Mouse (Mus musculus): ENCODE results near the gene Plxnc1.

Plxnc1 gene

DNA sequence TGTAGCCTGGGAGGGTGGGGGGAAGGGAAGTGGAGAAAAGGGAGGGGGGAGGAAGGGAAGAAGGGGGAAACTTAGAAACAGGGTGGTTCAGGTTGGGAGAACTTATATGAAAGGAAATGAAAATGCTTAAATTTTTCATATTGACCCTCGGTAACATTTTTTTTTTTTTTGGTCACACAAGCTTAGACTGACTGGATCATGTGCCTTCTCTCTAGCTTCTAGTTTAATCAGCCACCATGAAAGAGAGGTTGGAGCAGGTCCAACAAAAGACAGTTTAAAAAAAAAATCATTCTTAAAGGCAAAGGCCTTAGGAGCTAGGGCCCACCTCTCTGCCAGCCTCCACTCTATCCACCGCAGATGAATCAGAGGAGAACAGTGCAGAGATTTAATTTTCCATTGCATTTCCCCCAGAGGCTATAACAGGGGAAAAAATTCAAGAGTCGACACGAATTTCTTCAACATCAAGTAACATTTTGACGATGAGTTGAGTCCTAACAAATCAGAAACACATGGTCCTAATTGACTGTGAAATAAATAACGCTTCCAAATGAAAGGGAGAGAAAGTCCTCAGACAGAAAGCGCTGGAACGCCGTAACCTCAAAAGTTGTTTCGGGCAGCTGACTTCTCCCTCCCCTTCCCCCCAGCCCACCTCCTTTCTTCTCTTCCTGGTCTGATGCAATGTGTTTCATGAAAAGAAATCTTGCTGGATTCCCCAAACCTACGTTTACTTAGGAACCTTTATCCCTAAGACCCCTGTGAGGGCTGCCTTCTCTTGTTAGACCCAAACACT lies 120.5 kb downstream of the Plxnc1 start:
- peak in 1 of 2 experiments; percentile 5 for DNase-seq (ENCODE audit: low spot score in 2 of 2)

DNA sequence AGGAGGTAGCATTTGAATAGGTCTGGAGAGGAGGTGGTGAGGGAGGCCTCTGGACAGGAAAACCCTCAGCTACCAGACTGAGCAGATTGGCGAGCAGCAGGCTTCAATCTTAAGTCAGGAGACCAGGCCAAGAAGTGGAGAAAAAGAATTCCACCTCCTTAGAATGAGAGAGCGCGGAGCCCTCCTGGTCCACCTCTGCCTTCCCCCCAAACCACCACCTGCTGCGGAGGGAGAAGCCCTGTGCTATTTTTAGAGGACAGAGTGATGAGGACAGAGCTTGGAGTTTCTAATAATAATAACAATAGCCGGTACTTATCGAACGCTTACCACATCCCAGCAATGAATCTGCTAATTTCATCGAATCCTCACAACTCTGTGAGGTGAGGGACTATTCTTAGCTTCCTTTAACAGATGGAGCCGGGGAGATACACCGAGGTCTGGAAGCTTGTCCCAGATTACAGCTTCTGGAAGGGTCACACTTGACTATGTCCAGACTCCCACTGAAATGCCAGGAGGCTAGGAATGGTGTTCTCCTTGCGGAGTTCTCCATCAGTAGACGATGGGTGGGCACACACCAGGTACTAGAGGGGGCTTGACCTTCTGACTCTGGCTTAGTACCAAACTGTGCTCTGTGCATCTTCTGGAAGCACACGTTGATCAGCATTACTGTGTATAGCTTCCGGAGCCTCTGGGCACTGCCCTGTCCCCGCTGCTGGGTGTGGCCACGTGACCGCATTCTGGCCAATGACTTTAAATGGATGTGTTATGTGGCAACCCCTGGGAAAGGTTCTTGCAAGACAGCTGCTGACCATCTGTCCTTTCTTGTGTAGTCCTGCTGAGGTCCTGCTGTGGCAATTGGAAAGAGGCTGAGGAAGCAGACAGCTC lies 125.6 kb downstream of the Plxnc1 start:
- no peak for DNase-seq (ENCODE audit: low spot score in 2 of 2)

DNA sequence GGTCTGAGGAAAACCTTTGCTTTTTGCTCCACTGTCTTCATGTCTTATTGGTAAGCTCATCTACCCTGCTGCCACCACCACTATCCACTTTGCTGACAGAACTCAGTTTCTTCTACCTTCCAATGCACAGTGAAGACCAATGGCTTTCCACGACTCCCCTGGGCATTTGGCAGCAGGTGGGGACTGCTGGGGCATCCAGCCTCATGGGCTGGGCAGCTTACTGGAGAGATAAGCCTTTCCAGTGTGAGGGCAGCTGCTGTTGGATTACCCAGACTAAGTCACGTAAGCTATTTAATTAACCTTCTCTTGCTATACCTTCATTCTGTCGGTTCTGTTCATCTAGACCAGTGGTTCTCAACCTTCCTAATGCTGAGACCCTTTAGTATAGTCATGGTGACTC lies 126.5 kb downstream of the Plxnc1 start:
- no peak for DNase-seq (ENCODE audit: low spot score in 2 of 2)

DNA sequence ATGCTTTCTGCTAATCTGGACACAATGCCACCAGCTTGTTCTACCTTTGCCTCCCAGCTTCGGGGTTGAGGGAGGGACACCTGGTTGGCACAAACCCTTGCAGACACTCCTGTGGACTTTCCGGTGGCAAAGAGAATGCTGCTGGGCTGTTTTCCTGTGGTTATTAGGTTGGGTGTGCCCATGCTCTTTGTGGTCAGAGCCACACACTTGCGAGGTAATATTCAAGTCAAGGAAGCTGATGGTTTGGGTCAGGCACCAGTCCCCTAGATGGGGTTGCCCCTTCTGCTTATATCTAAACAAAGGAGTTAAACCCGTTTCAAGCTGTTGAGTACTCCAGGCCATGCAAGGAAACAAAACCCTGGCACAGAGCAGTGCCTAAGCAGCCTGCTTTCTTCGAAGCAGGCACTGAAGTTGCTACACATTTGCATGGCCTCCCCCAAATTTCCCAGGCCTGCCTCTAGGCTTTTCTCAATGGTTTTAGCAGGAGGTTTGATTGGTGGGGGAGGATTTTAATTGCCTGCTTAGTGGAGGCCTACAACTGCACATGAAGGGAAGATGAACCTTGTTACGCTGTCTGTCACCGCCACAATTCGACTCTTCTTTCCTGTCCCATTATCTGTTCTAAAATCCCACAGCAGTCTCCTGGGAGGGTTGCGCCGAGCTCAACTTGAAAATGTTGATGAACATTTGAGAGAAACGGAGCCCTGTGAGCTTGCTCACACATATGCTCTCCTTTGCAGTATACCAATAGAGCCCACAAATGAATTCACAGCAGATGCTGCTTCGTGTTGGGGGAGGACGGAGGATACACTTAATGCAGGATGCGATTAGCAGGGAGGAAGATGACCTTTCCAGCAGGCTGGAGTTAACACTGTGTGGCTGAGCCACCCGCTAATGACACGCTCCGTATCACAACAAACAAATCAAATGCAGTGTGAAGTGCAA lies 132.5 kb downstream of the Plxnc1 start:
- DNase-seq (ENCODE audit: low spot score in 2 of 2) = no peak

DNA sequence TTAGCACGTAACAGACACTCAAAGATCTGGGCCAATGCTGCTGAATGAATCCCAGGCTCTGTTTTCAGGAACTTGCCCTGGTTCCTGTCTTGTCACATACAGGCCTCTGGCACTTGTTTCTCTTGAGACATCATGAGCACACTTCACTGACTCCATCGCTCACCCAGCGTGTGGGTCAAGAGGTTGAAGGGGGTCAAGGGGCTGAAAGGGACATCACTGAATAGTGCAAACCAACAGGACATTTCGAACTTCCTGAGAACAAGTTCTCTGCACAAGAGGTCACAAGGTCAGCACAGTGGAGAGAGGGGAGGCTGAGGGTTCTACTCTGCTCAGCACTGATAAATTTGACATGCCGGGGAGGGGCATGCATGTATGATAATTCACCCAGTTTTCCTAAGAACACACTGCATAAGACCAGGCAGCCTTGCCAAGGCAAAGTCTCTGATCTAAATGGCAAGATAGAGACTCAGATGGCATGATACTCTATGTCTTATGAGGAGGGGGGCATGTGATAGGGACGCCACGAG lies 134.6 kb downstream of the Plxnc1 start:
- DNase-seq (ENCODE audit: low spot score in 2 of 2) = no peak

DNA sequence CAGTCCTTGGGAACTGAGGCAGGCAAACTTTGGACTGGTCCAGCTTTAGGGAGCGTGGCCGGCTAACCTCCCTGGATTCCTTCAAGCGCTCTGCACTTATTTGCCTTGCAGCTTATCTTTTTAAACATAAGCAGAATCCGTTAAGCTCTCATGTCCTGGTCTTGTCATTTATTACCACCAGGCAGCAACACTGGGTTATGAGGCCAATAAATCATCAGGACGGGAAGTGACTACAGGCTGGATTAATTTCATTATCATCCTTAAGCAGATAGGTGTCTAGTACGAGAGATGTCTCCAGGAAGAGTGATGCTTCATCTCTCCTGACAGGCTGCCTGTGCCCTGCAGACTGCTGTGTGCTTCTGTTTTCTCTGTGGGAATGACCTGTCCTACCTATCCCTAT lies 136.4 kb downstream of the Plxnc1 start:
- no peak for DNase-seq (ENCODE audit: low spot score in 2 of 2)

DNA sequence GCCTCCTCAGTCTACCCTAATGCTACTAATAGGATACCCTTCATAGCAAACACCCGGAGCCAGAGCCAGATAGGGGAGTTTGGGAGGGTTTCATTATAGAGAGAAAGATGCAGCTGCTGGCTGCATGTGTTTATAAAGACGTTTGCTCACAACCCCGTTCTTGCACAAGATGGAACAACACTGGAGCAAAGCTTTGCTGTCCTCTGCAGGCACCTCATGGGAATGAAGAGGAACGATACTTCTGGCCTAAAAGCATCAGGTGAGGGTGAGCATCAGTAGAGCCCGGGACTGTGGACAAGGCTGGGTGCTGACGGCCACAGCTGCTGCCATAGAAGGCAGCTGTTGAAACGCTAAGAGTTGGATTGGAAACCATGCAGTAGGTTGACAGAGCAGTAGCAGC lies 137.3 kb downstream of the Plxnc1 start:
- DNase-seq (ENCODE audit: low spot score in 2 of 2) = no peak

DNA sequence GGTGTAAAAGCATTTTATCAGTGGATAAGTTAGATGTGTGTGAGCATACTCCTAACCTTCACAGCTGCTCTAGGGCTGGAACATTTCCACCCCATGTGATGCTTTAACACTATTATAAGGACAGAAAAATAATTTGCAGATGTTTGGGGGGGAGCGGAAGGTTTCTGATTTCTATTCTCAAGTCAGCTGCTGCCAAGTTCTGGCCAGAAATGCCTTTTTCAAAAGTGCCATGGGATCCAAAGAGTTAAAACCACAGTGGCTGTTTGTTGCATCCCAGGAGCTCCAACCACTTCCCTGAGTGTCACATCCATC lies 139.8 kb downstream of the Plxnc1 start:
- DNase-seq (ENCODE audit: low spot score in 2 of 2) = peak; percentile 32 to 49

DNA sequence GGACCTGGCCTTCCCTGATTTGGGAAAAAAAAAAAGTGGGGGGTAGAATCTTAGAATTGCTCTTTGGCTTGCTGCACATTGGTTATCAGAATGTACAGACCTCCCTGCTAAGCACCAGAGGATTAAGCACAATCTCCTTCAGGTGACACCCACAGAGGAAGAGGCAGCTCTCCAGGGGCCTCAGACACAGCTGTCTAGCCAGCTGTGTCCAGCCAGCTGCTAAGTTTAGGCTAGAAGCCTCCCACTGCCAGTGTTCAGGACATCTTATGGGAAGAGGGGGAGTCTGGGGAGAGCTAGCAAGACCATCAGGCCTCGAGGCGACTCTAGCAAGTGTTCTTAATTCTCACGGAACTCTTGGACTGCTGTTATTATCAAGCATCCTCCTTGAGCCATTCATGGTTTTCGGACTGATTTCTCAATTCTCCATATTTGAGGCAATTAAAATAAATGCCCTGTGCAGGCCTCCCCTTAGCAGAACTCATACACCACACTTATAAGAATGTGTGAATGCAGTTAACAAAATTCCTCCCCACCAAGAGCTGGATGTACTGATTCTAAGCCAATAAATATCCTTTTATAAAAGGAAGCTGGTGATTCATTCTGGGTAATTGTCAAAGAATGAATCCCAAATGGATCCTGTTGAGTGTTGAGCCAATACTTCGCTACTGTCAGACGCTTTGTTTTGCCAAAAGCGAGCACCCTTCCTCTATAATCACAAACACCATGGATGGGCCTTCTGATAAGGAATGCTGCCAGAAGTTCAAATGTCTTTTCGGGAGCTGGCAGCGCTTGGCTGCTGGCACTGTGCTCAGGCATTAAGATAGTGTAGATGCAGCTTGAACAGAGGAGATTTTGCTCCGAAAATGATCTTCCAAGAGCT lies 140.4 kb downstream of the Plxnc1 start:
- DNase-seq (ENCODE audit: low spot score in 2 of 2) = peak; percentile 37 to 45

DNA sequence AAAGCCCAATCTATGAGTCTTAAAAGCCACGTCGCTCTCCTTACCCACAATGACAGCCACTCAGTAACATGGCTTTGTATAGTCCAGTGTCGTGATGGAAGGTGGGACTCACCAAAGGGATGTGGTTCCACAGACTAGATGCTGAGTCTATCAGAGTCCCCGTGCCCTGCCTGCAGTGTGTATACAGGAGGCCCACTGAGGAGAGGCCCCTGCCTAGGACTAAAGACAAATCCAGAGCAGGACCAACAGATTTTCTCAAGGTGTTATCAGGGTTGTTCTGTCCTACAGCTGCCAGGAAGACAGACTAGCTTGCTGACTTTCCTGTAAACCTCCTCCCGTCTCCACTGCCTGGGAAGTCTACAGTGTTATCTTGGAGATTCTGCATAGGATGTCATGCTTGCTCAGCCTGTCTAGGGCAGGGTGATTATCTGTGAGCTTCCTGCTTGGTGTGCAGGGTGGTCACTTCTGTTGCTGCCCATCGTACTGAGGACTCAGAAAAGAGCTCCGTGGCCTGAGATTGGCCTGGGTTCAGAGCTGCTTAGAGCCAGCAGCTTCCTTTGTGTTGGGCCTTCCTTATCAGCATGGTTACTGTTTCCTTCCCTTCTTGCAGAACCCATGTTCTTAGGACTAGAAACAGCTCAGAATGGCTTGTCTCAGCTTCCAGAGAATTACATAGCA lies 143.8 kb downstream of the Plxnc1 start:
- DNase-seq (ENCODE audit: low spot score in 2 of 2) = no peak

DNA sequence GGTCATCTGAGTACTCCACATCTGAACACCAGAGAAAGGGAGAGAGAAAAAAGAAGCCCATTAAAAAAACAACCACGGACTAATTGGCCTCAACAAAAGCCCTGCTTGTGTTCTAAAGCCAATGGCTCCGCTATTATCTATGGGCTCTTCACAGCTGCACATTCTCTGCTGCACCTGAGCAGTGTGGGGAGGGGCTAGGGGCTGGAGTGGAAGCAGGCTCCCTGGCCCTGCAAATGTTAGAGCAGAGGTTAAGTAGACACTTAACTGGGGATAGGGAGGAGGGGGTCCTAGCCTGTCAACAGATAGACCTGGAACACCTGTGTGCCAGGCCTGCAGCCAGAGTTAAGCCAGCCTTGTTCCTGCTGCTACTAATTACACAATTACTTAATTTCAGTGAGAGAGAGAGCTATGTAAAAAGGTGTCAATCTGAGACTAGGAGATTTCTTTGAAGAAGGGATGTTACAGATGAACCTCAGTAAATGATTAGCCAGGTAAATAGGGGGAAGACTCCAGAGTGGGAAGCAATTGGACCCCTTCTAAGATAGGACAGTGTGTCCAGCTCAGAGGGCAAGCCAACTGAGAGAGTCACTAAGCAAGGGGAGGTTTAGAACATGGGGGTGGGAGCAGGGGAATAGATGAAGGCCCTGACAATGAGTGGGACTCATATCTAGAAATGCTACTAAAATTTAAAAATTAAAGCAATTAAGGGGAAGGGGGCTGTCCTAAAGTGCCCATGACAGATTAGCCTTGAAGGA lies 145.0 kb downstream of the Plxnc1 start:
- no peak for DNase-seq (ENCODE audit: low spot score in 2 of 2)

DNA sequence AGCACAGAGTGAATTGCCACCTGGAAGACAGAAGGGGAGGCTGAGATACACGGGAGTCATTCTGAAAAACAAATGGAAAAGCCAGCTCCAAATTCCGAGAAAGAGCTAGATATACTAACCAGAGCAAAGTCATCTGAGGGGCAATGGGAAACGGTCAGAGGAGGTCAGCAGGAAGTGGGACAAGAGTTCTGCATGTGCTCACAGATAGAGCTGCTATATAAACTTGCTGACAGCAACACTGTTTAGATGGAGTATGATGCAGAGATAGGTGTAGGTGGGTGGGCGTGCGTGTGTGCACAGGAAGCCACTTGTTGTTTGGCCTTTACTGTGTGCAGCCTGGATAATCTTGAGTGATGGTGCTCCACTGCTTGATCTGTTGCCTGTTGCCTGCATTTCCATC lies 146.5 kb downstream of the Plxnc1 start:
- DNase-seq (ENCODE audit: low spot score in 2 of 2) = no peak

DNA sequence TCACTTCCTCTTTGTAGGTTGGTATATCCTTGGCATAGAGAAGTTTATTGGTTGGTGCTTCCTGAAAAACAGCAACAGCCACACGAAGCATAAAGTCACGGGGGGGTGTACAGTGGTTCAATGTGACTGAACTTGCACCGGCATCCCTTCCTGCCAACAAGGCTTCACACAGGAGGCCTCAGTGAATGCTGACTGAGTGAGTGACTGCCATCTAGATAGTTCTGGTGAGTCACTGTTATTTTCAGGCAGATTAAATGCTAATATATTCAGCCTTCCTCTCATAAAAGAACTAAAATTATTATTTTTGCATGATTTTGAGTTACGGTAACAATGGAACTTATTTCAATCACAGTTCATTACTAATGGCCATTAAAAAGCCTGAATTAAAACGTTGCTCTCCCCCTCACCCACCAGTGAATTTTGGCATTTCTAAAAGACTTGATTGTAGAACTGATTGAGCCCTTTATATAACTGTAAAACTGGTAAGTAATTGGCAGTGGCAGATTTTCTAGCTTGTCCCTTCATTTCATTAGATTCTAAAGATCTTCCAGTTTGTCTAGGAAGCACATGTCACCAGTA lies 149.9 kb downstream of the Plxnc1 start:
- no peak for DNase-seq (ENCODE audit: low spot score in 2 of 2)

DNA sequence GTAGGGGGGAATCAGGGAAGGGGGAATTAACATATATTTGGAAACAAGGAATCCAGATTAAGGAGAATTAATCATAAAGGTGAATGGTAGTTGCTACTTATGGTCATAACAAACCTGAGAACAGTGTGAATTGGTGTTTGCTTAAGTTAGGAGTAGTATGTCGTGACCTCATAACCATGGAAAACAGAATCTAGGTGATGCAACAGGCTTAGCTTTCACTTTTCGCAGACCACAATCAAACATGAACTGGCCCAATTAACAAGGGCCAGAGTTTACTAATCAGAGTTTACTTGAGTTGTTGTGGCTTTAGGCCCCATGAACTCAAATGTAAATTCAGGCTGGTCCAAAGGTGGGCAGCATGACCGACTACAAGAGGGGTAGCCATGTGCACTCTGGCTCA lies 150.7 kb downstream of the Plxnc1 start:
- DNase-seq (ENCODE audit: low spot score in 2 of 2) = no peak

DNA sequence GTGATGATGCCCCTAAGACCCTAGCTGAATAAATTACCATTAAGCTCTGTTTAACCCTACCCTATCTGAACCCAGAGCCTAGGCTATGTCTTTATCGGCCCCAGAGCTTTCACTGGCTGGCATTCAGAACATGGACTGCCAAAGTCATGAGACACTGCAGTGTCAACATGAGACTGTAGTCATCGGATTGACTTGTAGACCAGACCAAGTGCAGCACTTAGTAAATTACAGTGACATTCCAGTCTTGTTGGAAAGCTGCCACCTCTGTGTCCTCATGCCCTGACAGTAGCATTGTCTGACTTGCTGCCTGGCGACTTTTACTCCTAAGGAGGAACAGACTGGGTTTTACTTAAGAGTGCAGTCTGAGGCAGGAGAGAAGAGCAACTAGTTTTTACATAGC lies 155.4 kb downstream of the Plxnc1 start:
- peak; percentile 60 to 71 for DNase-seq (ENCODE audit: low spot score in 2 of 2)

DNA sequence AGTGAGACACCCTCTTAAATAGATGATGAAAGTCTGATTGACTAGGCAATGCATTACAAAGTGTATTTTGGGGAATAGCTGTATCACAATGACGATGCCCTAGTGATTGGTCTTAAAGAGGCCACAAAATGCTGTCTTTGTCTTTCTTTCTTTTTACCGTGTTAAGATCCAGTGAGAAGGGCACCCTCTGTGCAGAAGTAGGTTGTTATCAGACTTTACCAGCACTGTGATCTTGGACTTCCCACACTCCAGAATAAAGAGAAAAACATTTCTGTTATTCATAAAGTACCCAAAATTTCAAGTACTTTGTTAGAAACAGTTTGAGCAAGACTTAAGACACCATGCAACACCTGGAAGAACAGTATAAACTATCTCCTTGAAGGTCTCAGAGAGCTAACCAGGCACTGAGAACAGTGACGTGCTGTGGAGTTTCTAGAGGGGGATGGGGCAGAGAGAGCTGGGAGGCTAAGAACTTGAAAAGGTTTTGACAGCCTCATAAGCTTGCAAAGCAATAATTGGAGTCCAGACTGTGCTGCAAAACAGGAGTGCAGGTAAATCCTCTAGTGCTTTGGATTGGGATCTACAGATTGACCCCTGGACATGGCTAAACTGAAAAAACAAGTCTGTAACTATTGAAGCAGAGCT lies 163.9 kb downstream of the Plxnc1 start:
- DNase-seq (ENCODE audit: low spot score in 2 of 2) = no peak

DNA sequence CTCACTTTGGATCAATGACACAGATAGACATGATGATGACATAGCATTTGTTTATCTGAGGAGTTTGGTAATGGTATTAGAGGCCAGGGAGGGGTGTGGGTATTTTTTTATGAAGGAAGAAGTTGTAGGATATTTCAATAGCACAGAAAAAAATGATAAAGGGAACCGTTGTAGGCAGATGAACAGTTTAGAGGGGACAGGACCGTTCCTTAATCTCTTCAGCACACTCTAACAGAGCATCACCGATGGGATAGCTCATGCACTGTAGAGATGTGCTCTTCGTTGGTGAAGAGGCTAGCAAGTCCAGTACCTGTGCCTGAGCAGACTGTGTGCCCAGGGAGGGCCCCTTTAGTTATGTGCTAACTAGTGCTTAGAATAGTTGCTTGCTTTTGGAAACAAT lies 165.3 kb downstream of the Plxnc1 start:
- DNase-seq (ENCODE audit: low spot score in 2 of 2) = no peak

DNA sequence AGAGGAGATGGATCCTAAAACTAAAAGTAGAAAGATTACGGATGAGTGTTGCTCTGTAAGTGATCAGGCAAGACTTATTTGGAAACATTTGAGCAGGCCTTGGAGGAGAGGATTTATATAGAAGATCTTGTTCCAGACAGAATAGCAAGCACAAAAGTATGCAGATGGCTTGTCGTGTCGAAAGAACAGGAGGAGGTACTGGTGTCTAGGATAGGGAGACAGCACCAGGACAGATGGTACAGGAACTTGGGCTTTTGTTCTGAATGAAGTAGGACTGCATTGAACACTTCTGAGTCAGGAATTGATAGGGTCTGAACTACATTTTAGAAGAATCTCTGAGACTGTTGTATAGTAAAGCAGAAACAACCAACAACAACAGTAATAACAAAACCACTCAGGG lies 167.1 kb downstream of the Plxnc1 start:
- DNase-seq (ENCODE audit: low spot score in 2 of 2) = no peak

DNA sequence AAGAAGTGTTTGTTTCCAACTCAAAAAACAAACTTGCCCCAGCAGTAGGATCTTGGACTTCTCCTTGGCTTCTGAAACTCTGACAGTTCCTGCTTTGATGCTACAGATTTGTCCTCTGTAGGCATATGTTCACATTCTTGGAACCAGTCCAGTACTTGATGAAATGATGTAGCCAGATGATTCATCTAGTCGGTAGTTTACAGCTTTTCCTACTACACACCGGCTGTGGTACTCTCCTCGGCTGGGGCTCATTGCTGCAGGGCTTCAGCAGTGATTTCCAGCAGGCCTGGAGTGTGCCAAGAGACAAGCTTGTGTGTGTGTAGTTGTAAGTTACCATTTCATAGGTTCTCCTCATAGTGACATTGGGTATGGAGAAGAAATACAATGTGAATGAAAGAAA lies 173.1 kb downstream of the Plxnc1 start:
- DNase-seq (ENCODE audit: low spot score in 2 of 2) = no peak

Data from heart, adult 9 months (tissue).